Mouse (Mus musculus) 3134 (cell line): ENCODE results near the gene Rdh5.

ENCODE experiments used
- DNase-seq: peaks from one replicate; pipeline ENCODE4 v3.0.0-alpha.2; 2011; ENCODE audit warnings: low spot score; ENCODE audit not compliant: insufficient read length; ENCODE audit errors: extremely low read depth

The Rdh5 gene

GRCm38 (mm10) chr10:128878291-128878690, 44.4 kb downstream of the Rdh5 start:
- no peak for DNase-seq

DNA sequence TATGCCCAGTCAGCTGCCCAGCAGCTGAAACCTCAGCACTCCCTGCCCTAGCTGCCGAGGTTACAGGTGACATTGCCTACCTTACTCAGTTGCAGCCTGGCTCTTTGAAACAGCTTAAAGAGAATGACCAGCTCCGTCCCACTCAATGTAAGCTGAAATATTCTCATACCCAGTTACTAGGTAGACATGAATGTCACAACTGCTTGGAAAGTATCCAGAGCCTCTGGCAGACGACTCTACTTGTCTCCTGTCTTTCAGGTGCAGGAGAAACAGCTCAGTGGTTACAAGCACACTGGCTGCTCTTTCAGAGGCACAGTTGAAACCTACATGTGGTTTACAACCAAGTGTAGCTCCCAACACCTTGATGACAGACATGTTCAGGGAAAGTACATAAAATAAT, 52.3 kb downstream of the Rdh5 start:
- DNase-seq: no peak

DNA sequence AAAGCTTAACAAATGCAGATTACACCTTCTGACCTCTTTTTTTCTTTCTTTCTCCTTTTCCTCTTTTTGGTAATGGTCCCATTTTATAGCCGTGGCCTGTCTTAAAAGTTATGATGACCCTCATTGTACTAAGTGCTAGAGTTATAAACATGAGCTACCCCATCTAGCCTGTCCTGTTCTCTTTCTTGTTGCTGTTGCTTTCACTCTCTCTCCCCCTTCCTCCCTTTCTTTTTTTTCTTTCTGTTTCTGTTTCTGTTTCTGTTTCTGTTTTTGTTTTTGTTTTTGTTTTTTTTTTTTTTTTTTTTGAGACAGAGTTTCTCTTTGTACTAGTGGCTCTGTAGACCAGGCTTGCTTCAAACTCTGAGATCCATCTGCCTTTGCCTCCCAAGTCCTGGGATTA, 56.2 kb downstream of the Rdh5 start:
- no peak for DNase-seq

DNA sequence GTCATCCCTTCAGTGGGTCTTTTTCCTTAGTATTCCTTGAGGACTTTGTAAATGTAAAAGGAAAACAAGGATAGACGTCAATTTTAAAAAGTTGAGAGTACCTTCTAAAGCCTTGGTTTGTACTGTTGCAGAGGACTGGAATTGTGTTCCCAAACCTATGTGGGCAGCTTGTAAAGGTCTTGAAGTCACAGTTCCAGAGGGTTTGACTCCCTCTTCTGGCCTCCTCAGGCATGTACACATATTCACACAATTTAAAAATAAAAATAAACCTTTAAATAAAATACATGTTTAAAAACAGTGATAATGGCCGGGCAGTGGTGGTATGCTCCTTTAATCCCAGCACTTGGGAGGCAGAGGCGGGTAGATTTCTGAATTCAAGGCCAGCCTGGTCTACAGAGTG, 56.6 kb downstream of the Rdh5 start:
- no peak for DNase-seq
